ENCODE assay signal across 20 mouse cellular contexts in the genomic region with DNA sequence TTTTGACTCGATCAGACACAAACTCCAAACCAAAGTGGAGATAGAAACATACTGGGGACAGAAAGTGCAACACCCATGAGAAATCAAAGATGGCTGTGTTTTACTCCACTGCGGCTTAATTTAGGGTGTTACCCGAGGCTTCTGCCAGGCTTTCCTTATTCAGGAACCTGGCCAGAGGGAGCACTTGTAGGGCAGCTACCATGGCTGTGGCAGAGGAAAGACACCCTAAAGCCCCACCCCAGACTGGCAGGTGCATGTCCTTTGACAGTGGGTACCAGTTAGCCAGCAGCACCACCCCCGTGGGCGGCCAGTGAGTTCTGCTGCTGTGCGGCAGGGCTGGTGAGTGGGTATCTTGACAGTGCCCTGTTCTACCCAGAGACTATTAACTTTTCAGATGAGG. TPM values are rescaled to one million over a fixed set of nuclear protein-coding genes. Genes with fewer than 3 reads are reported as not detected.
"Had no signal": no experiment of that assay in that cellular context is flagged by ENCODE, and none has a peak within 500 bp of the region (broad histone marks: within the 10 kb centered on the region; RNA-seq: fewer than 3 reads in every experiment).

No protein-coding gene starts in this region.

- H3K27ac ChIP-seq: midbrain, embryonic 10.5 days; midbrain, embryonic 13.5 days; neural tube, embryonic 13.5 days; neural tube, embryonic 15.5 days had no signal

- H3K9ac ChIP-seq: lung, embryonic 14.5 days; midbrain, embryonic 13.5 days; neural tube, embryonic 13.5 days; neural tube, embryonic 15.5 days had no signal

- H3K9me3 ChIP-seq: midbrain, embryonic 10.5 days; midbrain, embryonic 13.5 days; neural tube, embryonic 13.5 days; neural tube, embryonic 15.5 days had no signal

- H3K36me3 ChIP-seq: midbrain, embryonic 10.5 days; midbrain, embryonic 13.5 days; neural tube, embryonic 13.5 days; neural tube, embryonic 15.5 days had no signal

- ATAC-seq: midbrain, embryonic 13.5 days; midbrain, embryonic 16.5 days had no signal

- H3K27me3 ChIP-seq: midbrain, embryonic 13.5 days; neural tube, embryonic 13.5 days; neural tube, embryonic 15.5 days had no signal

- DNase-seq: lung, adult 18-20 months; lung, embryonic 14.5 days; lung, postnatal 10 days; lung, postnatal 4 days; retina, postnatal 1 day; right cerebral cortex, adult 18-20 months; right cerebral cortex, postnatal 25 days; right cerebral cortex, postnatal 4 days; spleen, adult 18-20 months; thymus, adult 18-20 months; thymus, postnatal 14 days; thymus, postnatal 36 days had no signal

- H3K4me3 ChIP-seq: midbrain, embryonic 10.5 days; midbrain, embryonic 13.5 days; myocyte; neural tube, embryonic 13.5 days; neural tube, embryonic 15.5 days had no signal

- H3K4me2 ChIP-seq: lung, embryonic 14.5 days; midbrain, embryonic 13.5 days; neural tube, embryonic 13.5 days; neural tube, embryonic 15.5 days had no signal

- H3K4me1 ChIP-seq: midbrain, embryonic 10.5 days; midbrain, embryonic 13.5 days; neural tube, embryonic 13.5 days; neural tube, embryonic 15.5 days had no signal

RNA-seq across cellular contexts. Expression of gene Bves, which starts 20.5 kb away (rescaled TPM):
- total RNA-seq: megakaryocyte, adult 5-6 weeks; megakaryocyte-erythroid progenitor cell, adult 5-6 weeks had no signal
